Mouse (Mus musculus): ENCODE data around the gene Tob1. TPM values are rescaled to one million over a fixed set of nuclear protein-coding genes. Genes with fewer than 3 reads are reported as not detected.

The Tob1 gene
- polyA plus RNA-seq, 1 experiment from 2014 or later = 22.1 TPM

GRCm38 (mm10) chr11:94179768-94180167, 31.5 kb upstream of the Tob1 start:
- no peak overlapping the region for H3K27ac ChIP-seq (replicated peaks)
- WGBS = 18% methylated on average over 1 of the region's 1 CpGs
- H3K27me3 ChIP-seq (replicated peaks; ENCODE audit: low read depth, poor library complexity, severe bottlenecking) = no peaks in the 10 kb centered on the region
- no peaks in the 10 kb centered on the region for H3K9me3 ChIP-seq
- no peaks in the 10 kb centered on the region for H3K36me3 ChIP-seq (replicated peaks)
- peaks cover 9% of the 10 kb centered on the region for H3K4me1 ChIP-seq
- no peak for DNase-seq (ENCODE audit: low spot score)
- H3K4me3 ChIP-seq = no peak overlapping the region

- WGBS = 80% methylated on average over 4 of the region's 4 CpGs
- H3K27me3 ChIP-seq (replicated peaks; ENCODE audit: low read depth, poor library complexity, severe bottlenecking) = no peaks in the 10 kb centered on the region
These were observed 31.1 kb upstream of the Tob1 start for GRCm38 (mm10) chr11:94180194-94180593.

DNA sequence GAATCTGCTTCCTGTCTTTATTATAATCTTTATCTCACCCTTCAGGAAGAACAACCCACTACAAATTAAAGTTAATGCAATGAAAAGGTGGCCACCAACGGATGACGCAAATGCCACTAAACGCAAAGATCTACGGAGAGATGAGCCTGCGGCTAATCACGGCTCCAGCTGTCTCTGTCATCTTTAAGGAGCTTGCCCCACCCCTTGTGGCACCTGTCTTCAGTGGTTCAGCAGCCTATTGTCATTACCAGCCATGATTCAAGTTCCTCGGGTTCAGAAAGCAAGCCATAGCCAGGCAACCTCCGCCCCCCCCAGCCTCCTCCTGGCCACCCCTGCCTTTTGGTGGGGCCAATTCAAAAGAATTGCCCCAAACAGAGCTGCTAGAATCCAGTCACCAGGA, 29.6 kb upstream of the Tob1 start:
- H3K36me3 ChIP-seq (replicated peaks) = no peaks in the 10 kb centered on the region
- H3K27ac ChIP-seq (replicated peaks) = no peak overlapping the region
- no peak overlapping the region for H3K4me3 ChIP-seq
- WGBS = 95% methylated on average over 8 of the region's 8 CpGs
- H3K9me3 ChIP-seq = no peaks in the 10 kb centered on the region
- no peak for DNase-seq (ENCODE audit: low spot score)
- H3K4me1 ChIP-seq = no peaks in the 10 kb centered on the region
- H3K27me3 ChIP-seq (replicated peaks; ENCODE audit: low read depth, poor library complexity, severe bottlenecking) = no peaks in the 10 kb centered on the region

More at GRCm38 (mm10) chr11:94180194-94180593, 31.1 kb upstream of the Tob1 start:
- Histone ChIP-seq H3K4me1 (peaks cover 7% of the 10 kb centered on the region), H3K4me3 (no peak overlapping the region), H3K27ac (replicated peaks) (no peak overlapping the region), H3K36me3 (replicated peaks) (no peaks in the 10 kb centered on the region), H3K9me3 (no peaks in the 10 kb centered on the region)
- DNase-seq (ENCODE audit: low spot score) = no peak

DNA sequence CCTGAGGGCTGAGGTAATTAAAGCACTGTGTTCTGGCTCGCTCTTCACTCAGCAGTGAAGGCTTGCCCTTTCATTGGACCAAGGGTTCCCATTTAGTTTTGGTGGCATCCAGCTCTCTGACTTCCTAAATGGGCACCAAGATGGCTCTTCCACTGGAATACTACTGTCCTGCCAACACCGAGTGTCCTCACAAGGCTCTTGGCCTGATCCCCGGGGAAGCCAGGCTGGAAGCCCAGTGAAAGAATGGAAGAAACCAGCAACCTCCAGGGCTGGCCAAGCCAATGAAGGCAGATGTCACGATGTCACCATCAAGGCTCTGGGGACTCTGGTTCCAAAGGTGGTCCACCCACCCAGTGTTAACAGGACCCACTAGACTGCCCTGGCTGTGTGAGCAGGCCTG, 28.5 kb upstream of the Tob1 start:
- Histone ChIP-seq H3K9me3 (no peaks in the 10 kb centered on the region), H3K27me3 (replicated peaks; ENCODE audit: low read depth, poor library complexity, severe bottlenecking) (no peaks in the 10 kb centered on the region), H3K4me1 (no peaks in the 10 kb centered on the region), H3K4me3 (no peak overlapping the region), H3K27ac (replicated peaks) (no peak overlapping the region), H3K36me3 (replicated peaks) (no peaks in the 10 kb centered on the region)
- WGBS = 85% methylated on average over 4 of the region's 4 CpGs
- no peak for DNase-seq (ENCODE audit: low spot score)

GRCm38 (mm10) chr11:94183120-94183519, 28.1 kb upstream of the Tob1 start:
- H3K27me3 ChIP-seq (replicated peaks; ENCODE audit: low read depth, poor library complexity, severe bottlenecking) = no peaks in the 10 kb centered on the region
- no peak for DNase-seq (ENCODE audit: low spot score)
- WGBS = 89% methylated on average over 5 of the region's 5 CpGs

DNA sequence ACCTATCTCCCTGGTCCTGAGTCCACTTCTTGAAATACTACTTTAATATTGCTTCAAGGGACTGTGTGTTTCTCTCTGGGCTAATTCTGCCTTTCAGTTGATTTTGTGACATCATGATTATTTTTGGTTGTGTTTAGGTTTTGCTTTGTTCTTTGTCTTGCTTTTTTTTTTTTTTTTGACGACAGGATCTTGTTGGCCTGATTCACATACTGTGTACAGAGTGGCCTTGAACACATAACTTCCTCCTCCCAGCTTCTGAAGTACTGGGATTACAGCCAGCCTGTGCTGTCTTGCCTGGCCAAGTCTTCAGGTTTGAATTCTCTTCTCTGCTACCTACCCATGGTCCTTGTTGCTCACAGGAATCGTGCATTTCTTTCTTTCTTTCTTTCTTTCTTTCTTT, 27.6 kb upstream of the Tob1 start:
- Histone ChIP-seq H3K27ac (replicated peaks) (no peak overlapping the region), H3K9me3 (no peaks in the 10 kb centered on the region), H3K27me3 (replicated peaks; ENCODE audit: low read depth, poor library complexity, severe bottlenecking) (no peaks in the 10 kb centered on the region), H3K4me1 (no peaks in the 10 kb centered on the region), H3K4me3 (no peak overlapping the region), H3K36me3 (replicated peaks) (no peaks in the 10 kb centered on the region)
- 85% methylated on average over 2 of the region's 2 CpGs for WGBS
- no peak for DNase-seq (ENCODE audit: low spot score)

More at GRCm38 (mm10) chr11:94183120-94183519, 28.1 kb upstream of the Tob1 start:
- Histone ChIP-seq H3K9me3 (no peaks in the 10 kb centered on the region), H3K27ac (replicated peaks) (no peak overlapping the region), H3K4me1 (no peaks in the 10 kb centered on the region), H3K36me3 (replicated peaks) (no peaks in the 10 kb centered on the region), H3K4me3 (no peak overlapping the region)

DNA sequence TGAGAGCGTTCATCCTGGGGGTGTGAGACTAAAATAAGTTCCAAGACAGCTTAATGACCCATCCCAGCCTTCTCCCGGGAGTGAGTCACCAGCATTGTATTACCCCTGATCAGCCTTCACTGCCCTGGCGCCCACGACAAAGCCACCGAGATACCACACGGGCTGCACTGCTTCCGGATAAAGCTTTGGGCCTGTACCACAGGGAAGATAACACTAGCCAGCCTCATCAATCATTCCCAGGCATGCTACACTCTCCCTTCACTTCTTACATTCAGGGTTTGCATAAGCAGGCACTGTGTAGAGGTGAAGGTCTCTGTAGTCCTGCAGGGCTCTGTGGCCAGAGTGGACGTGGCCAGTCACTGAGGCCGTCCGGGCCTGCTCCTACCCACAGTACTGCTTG, 21.7 kb upstream of the Tob1 start:
- WGBS = 72% methylated on average over 10 of the region's 10 CpGs
- no peaks in the 10 kb centered on the region for H3K27me3 ChIP-seq (replicated peaks; ENCODE audit: low read depth, poor library complexity, severe bottlenecking)
- no peaks in the 10 kb centered on the region for H3K36me3 ChIP-seq (replicated peaks)
- H3K27ac ChIP-seq (replicated peaks) = no peak overlapping the region
- no peaks in the 10 kb centered on the region for H3K9me3 ChIP-seq
- peaks cover 14% of the 10 kb centered on the region; the same call in 1 of the 2 replicates for H3K4me1 ChIP-seq
- no peak overlapping the region for H3K4me3 ChIP-seq
- no peak for DNase-seq (ENCODE audit: low spot score)

GRCm38 (mm10) chr11:94190665-94191064, 20.6 kb upstream of the Tob1 start:
- Histone ChIP-seq H3K27ac (replicated peaks) (0 out of 2 replicates have a peak overlapping the region, but pooled peaks have one; percentile 19), H3K4me3 (no peak overlapping the region), H3K27me3 (replicated peaks; ENCODE audit: low read depth, poor library complexity, severe bottlenecking) (no peaks in the 10 kb centered on the region), H3K36me3 (replicated peaks) (no peaks in the 10 kb centered on the region), H3K9me3 (no peaks in the 10 kb centered on the region), H3K4me1 (peaks cover 14% of the 10 kb centered on the region; the same call in 1 of the 2 replicates)
- WGBS = 75% methylated on average over 5 of the region's 5 CpGs
- DNase-seq (ENCODE audit: low spot score) = no peak

GRCm38 (mm10) chr11:94193109-94193508, 18.1 kb upstream of the Tob1 start:
- peaks cover 14% of the 10 kb centered on the region; the same call in 1 of the 2 replicates for H3K4me1 ChIP-seq
- no peak for DNase-seq (ENCODE audit: low spot score)
- H3K27ac ChIP-seq (replicated peaks) = no peak overlapping the region
- H3K4me3 ChIP-seq = no peak overlapping the region
- WGBS = 79% methylated on average over 2 of the region's 2 CpGs
- no peaks in the 10 kb centered on the region for H3K27me3 ChIP-seq (replicated peaks; ENCODE audit: low read depth, poor library complexity, severe bottlenecking)
- no peaks in the 10 kb centered on the region for H3K36me3 ChIP-seq (replicated peaks)
- no peaks in the 10 kb centered on the region for H3K9me3 ChIP-seq

DNA sequence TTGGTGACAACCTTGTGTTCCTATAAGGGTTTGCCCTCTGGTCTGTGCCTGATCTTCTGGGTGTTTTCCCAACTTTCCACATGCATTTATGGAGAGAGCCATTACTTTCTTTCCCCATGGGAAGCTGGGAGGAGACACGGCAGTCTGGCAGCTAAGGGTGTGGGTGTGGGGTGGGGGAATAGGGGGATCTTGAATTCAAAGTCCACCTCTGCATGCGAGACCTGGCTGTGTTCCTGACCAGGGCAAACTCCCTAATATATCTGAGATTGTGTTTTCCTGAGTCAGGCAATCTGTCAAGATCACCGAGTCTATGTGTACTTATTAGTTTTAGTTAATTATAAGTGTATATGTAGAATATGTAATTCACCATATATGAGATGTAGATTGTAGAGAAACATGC, 14.9 kb upstream of the Tob1 start:
- H3K4me1 ChIP-seq = no peaks in the 10 kb centered on the region
- no peak overlapping the region for H3K27ac ChIP-seq (replicated peaks)
- H3K4me3 ChIP-seq = no peak overlapping the region
- no peaks in the 10 kb centered on the region for H3K27me3 ChIP-seq (replicated peaks; ENCODE audit: low read depth, poor library complexity, severe bottlenecking)
- H3K9me3 ChIP-seq = no peaks in the 10 kb centered on the region
- no peak for DNase-seq (ENCODE audit: low spot score)
- H3K36me3 ChIP-seq (replicated peaks) = no peaks in the 10 kb centered on the region
- WGBS = 84% methylated on average over 3 of the region's 3 CpGs

DNA sequence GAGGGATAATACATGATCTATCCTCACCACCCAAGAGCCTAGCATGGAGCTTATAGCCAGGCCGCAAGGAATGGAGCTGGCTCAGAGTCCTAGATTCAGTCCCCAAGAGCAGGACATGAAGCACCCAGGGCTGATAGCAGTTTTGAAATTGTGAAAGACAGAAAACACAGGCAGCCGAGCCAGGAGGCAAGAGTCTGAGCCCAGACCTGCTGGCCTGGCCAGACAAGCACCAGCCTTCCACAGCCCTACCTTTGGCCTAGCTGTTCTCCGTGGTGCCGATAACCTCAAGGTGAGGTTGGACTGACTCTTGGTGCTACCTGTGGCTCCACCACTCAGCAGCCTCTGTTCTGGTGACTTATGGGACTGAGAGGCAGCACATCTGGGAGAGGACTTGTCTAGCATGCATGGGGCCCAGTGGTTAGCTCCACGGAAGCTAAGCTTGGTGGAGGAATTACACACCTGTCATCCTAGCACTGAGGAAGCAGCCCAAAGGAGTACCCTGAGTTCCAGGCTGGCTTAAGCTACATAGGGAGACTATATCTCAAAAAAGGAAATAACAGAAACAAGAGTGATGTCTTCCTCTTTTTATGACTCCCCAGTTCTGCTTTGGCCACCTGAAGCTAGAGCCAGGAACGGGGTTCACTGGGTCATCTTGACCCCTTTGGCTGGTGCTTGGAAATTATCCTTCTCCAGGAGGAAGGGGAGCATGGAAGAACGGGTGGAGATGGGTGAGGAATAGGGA, 12.7 kb upstream of the Tob1 start:
- H3K27ac ChIP-seq (replicated peaks) = no peak overlapping the region
- 88% methylated on average over 7 of the region's 7 CpGs for WGBS
- H3K36me3 ChIP-seq (replicated peaks) = no peaks in the 10 kb centered on the region
- no peak for DNase-seq (ENCODE audit: low spot score)
- H3K4me1 ChIP-seq = no peaks in the 10 kb centered on the region
- H3K27me3 ChIP-seq (replicated peaks; ENCODE audit: low read depth, poor library complexity, severe bottlenecking) = no peaks in the 10 kb centered on the region
- no peaks in the 10 kb centered on the region for H3K9me3 ChIP-seq
- no peak overlapping the region for H3K4me3 ChIP-seq

DNA sequence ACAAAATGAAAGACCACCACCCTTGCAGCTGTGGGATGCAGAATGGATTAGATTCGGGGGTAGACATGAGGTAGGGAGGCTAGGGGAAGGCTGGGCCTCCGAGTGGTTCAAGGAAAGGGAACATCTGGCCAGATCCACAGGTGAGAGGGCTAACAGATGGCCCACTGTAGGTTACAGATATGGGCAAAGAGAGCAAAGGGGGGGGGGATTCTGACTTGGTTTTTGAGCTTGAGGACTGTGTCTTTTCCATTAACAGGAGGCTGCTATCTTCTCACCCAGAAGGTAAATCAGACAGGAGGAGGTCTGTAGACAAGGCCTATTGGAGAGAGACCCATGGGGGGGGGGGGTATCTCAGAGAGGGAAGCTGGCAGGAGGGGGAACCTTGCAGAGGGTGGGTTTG, 11.5 kb upstream of the Tob1 start:
- no peak for DNase-seq (ENCODE audit: low spot score)
- H3K27me3 ChIP-seq (replicated peaks; ENCODE audit: low read depth, poor library complexity, severe bottlenecking) = no peaks in the 10 kb centered on the region
- H3K27ac ChIP-seq (replicated peaks) = no peak overlapping the region
- no peaks in the 10 kb centered on the region for H3K9me3 ChIP-seq
- 79% methylated on average over 2 of the region's 2 CpGs for WGBS
- no peaks in the 10 kb centered on the region for H3K4me1 ChIP-seq
- no peaks in the 10 kb centered on the region for H3K36me3 ChIP-seq (replicated peaks)
- no peak overlapping the region for H3K4me3 ChIP-seq

- 79% methylated on average over 4 of the region's 4 CpGs for WGBS
- Histone ChIP-seq H3K9me3 (no peaks in the 10 kb centered on the region), H3K27me3 (replicated peaks; ENCODE audit: low read depth, poor library complexity, severe bottlenecking) (no peaks in the 10 kb centered on the region), H3K27ac (replicated peaks) (no peak overlapping the region), H3K4me1 (no peaks in the 10 kb centered on the region), H3K36me3 (replicated peaks) (no peaks in the 10 kb centered on the region), H3K4me3 (no peak overlapping the region)
- no peak for DNase-seq (ENCODE audit: low spot score)
These were observed 10.8 kb upstream of the Tob1 start for GRCm38 (mm10) chr11:94200422-94200821.
